Mouse (Mus musculus): Measurements from ENCODE around the gene Cd96. TPM values are rescaled to one million over a fixed set of nuclear protein-coding genes. Genes with fewer than 3 reads are reported as not detected.

Cd96 gene
- polyA plus RNA-seq, 1 experiment from 2014 or later: 0.06 TPM

- H3K36me3 ChIP-seq (ENCODE audit: control insufficient read depth, insufficient read depth, low read length): no peaks in the 10 kb centered on the region
- no peak for ATAC-seq
Observed at GRCm38 (mm10) chr16:46120607-46121006, 556 bp upstream of the Cd96 start.

GRCm38 (mm10) chr16:46117645-46118044 lies 2.4 kb downstream of the Cd96 start:
- no peaks in the 10 kb centered on the region; the same call in 1 of the 2 replicates for H3K4me1 ChIP-seq (ENCODE audit: control insufficient read depth, insufficient read depth, low read depth, low read length)
- no peak overlapping the region for H3K27ac ChIP-seq (ENCODE audit: low read depth, low read length)
- H3K27me3 ChIP-seq (replicated peaks; ENCODE audit: control insufficient read depth, insufficient read depth, low read length): no peaks in the 10 kb centered on the region
- H3K4me2 ChIP-seq (ENCODE audit: low read length): no peak overlapping the region
- no peak overlapping the region for H3K4me3 ChIP-seq (ENCODE audit: low read length)
- 89% methylated on average over 3 of the region's 3 CpGs for WGBS
- no peaks in the 10 kb centered on the region for H3K36me3 ChIP-seq (ENCODE audit: control insufficient read depth, insufficient read depth, low read length)
- H3K9ac ChIP-seq (ENCODE audit: low read depth, low read length): no peak overlapping the region
- ATAC-seq: no peak
- H3K9me3 ChIP-seq (ENCODE audit: control insufficient read depth, low read length): no peaks in the 10 kb centered on the region

More at GRCm38 (mm10) chr16:46120607-46121006, 556 bp upstream of the Cd96 start:
- H3K4me2 ChIP-seq (ENCODE audit: low read length): no peak overlapping the region
- no peaks in the 10 kb centered on the region; the same call in 1 of the 2 replicates for H3K4me1 ChIP-seq (ENCODE audit: control insufficient read depth, insufficient read depth, low read depth, low read length)
- WGBS: 64% methylated on average over 3 of the region's 3 CpGs
- H3K27ac ChIP-seq (ENCODE audit: low read depth, low read length): no peak overlapping the region
- H3K4me3 ChIP-seq (ENCODE audit: low read length): no peak overlapping the region
- no peaks in the 10 kb centered on the region for H3K9me3 ChIP-seq (ENCODE audit: control insufficient read depth, low read length)
- no peaks in the 10 kb centered on the region for H3K27me3 ChIP-seq (replicated peaks; ENCODE audit: control insufficient read depth, insufficient read depth, low read length)
- H3K9ac ChIP-seq (ENCODE audit: low read depth, low read length): no peak overlapping the region

GRCm38 (mm10) chr16:46114727-46115126 lies 5.3 kb downstream of the Cd96 start:
- no peaks in the 10 kb centered on the region for H3K27me3 ChIP-seq (replicated peaks; ENCODE audit: control insufficient read depth, insufficient read depth, low read length)
- H3K36me3 ChIP-seq (ENCODE audit: control insufficient read depth, insufficient read depth, low read length): no peaks in the 10 kb centered on the region
- WGBS: 80% methylated on average over 2 of the region's 2 CpGs
- H3K4me2 ChIP-seq (ENCODE audit: low read length): no peak overlapping the region
- no peak overlapping the region for H3K27ac ChIP-seq (ENCODE audit: low read depth, low read length)
- H3K4me1 ChIP-seq (ENCODE audit: control insufficient read depth, insufficient read depth, low read depth, low read length): no peaks in the 10 kb centered on the region
- H3K9ac ChIP-seq (ENCODE audit: low read depth, low read length): no peak overlapping the region
- H3K4me3 ChIP-seq (ENCODE audit: low read length): no peak overlapping the region
- no peak for ATAC-seq
- no peaks in the 10 kb centered on the region for H3K9me3 ChIP-seq (ENCODE audit: control insufficient read depth, low read length)

GRCm38 (mm10) chr16:46109536-46109935 lies 10.5 kb downstream of the Cd96 start:
- Histone ChIP-seq H3K27me3 (replicated peaks; ENCODE audit: control insufficient read depth, insufficient read depth, low read length) (no peaks in the 10 kb centered on the region), H3K9me3 (ENCODE audit: control insufficient read depth, low read length) (no peaks in the 10 kb centered on the region), H3K36me3 (ENCODE audit: control insufficient read depth, insufficient read depth, low read length) (no peaks in the 10 kb centered on the region), H3K9ac (ENCODE audit: low read depth, low read length) (no peak overlapping the region), H3K4me1 (ENCODE audit: control insufficient read depth, insufficient read depth, low read depth, low read length) (no peaks in the 10 kb centered on the region), H3K27ac (ENCODE audit: low read depth, low read length) (no peak overlapping the region), H3K4me2 (ENCODE audit: low read length) (no peak overlapping the region), H3K4me3 (ENCODE audit: low read length) (no peak overlapping the region)
- no peak for ATAC-seq
- WGBS: 53% methylated on average over 8 of the region's 8 CpGs

- H3K9ac ChIP-seq (ENCODE audit: low read depth, low read length): no peak overlapping the region
- no peaks in the 10 kb centered on the region for H3K36me3 ChIP-seq (ENCODE audit: control insufficient read depth, insufficient read depth, low read length)
- no peaks in the 10 kb centered on the region for H3K27me3 ChIP-seq (replicated peaks; ENCODE audit: control insufficient read depth, insufficient read depth, low read length)
- no peak overlapping the region for H3K4me3 ChIP-seq (ENCODE audit: low read length)
- 65% methylated on average over 4 of the region's 4 CpGs for WGBS
- H3K9me3 ChIP-seq (ENCODE audit: control insufficient read depth, low read length): no peaks in the 10 kb centered on the region
- H3K4me2 ChIP-seq (ENCODE audit: low read length): no peak overlapping the region
- no peaks in the 10 kb centered on the region for H3K4me1 ChIP-seq (ENCODE audit: control insufficient read depth, insufficient read depth, low read depth, low read length)
- no peak overlapping the region for H3K27ac ChIP-seq (ENCODE audit: low read depth, low read length)
- no peak for ATAC-seq
Observed at GRCm38 (mm10) chr16:46107431-46107830, 12.6 kb downstream of the Cd96 start.

- Histone ChIP-seq H3K27ac (ENCODE audit: low read depth, low read length) (no peak overlapping the region), H3K36me3 (ENCODE audit: control insufficient read depth, insufficient read depth, low read length) (no peaks in the 10 kb centered on the region), H3K27me3 (replicated peaks; ENCODE audit: control insufficient read depth, insufficient read depth, low read length) (no peaks in the 10 kb centered on the region), H3K4me3 (ENCODE audit: low read length) (no peak overlapping the region), H3K9me3 (ENCODE audit: control insufficient read depth, low read length) (no peaks in the 10 kb centered on the region), H3K4me1 (ENCODE audit: control insufficient read depth, insufficient read depth, low read depth, low read length) (no peaks in the 10 kb centered on the region), H3K9ac (ENCODE audit: low read depth, low read length) (no peak overlapping the region), H3K4me2 (ENCODE audit: low read length) (no peak overlapping the region)
- no peak for ATAC-seq
- 84% methylated on average over 9 of the region's 9 CpGs for WGBS
Observed at GRCm38 (mm10) chr16:46104491-46104890, 15.6 kb downstream of the Cd96 start.

GRCm38 (mm10) chr16:46101748-46102147 lies 18.3 kb downstream of the Cd96 start:
- Histone ChIP-seq H3K9me3 (ENCODE audit: control insufficient read depth, low read length) (no peaks in the 10 kb centered on the region), H3K4me1 (ENCODE audit: control insufficient read depth, insufficient read depth, low read depth, low read length) (no peaks in the 10 kb centered on the region), H3K4me3 (ENCODE audit: low read length) (no peak overlapping the region), H3K9ac (ENCODE audit: low read depth, low read length) (no peak overlapping the region), H3K4me2 (ENCODE audit: low read length) (no peak overlapping the region), H3K36me3 (ENCODE audit: control insufficient read depth, insufficient read depth, low read length) (no peaks in the 10 kb centered on the region), H3K27me3 (replicated peaks; ENCODE audit: control insufficient read depth, insufficient read depth, low read length) (no peaks in the 10 kb centered on the region), H3K27ac (ENCODE audit: low read depth, low read length) (no peak overlapping the region)
- WGBS: 37% methylated on average over 2 of the region's 2 CpGs
- ATAC-seq: no peak

GRCm38 (mm10) chr16:46100286-46100685 lies 19.8 kb downstream of the Cd96 start:
- Histone ChIP-seq H3K9ac (ENCODE audit: low read depth, low read length) (no peak overlapping the region), H3K36me3 (ENCODE audit: control insufficient read depth, insufficient read depth, low read length) (no peaks in the 10 kb centered on the region), H3K4me3 (ENCODE audit: low read length) (no peak overlapping the region), H3K4me1 (ENCODE audit: control insufficient read depth, insufficient read depth, low read depth, low read length) (no peaks in the 10 kb centered on the region), H3K27ac (ENCODE audit: low read depth, low read length) (no peak overlapping the region), H3K27me3 (replicated peaks; ENCODE audit: control insufficient read depth, insufficient read depth, low read length) (no peaks in the 10 kb centered on the region), H3K9me3 (ENCODE audit: control insufficient read depth, low read length) (no peaks in the 10 kb centered on the region), H3K4me2 (ENCODE audit: low read length) (no peak overlapping the region)
- ATAC-seq: no peak
- 65% methylated on average over 2 of the region's 2 CpGs for WGBS

- Histone ChIP-seq H3K27ac (ENCODE audit: low read depth, low read length) (no peak overlapping the region), H3K27me3 (replicated peaks; ENCODE audit: control insufficient read depth, insufficient read depth, low read length) (no peaks in the 10 kb centered on the region; the same call in 1 of the 2 replicates), H3K4me3 (ENCODE audit: low read length) (no peak overlapping the region), H3K9me3 (ENCODE audit: control insufficient read depth, low read length) (no peaks in the 10 kb centered on the region), H3K36me3 (ENCODE audit: control insufficient read depth, insufficient read depth, low read length) (no peaks in the 10 kb centered on the region), H3K4me2 (ENCODE audit: low read length) (no peak overlapping the region), H3K9ac (ENCODE audit: low read depth, low read length) (no peak overlapping the region), H3K4me1 (ENCODE audit: control insufficient read depth, insufficient read depth, low read depth, low read length) (no peaks in the 10 kb centered on the region)
- 52% methylated on average over 9 of the region's 9 CpGs for WGBS
- peak; percentile 9; the same call in 1 of the 2 replicates for ATAC-seq
Observed at GRCm38 (mm10) chr16:46097421-46097820, 22.6 kb downstream of the Cd96 start.

GRCm38 (mm10) chr16:46094478-46094877 lies 25.6 kb downstream of the Cd96 start:
- Histone ChIP-seq H3K27ac (ENCODE audit: low read depth, low read length) (no peak overlapping the region), H3K9me3 (ENCODE audit: control insufficient read depth, low read length) (no peaks in the 10 kb centered on the region), H3K4me1 (ENCODE audit: control insufficient read depth, insufficient read depth, low read depth, low read length) (no peaks in the 10 kb centered on the region), H3K36me3 (ENCODE audit: control insufficient read depth, insufficient read depth, low read length) (no peaks in the 10 kb centered on the region), H3K9ac (ENCODE audit: low read depth, low read length) (no peak overlapping the region), H3K4me3 (ENCODE audit: low read length) (no peak overlapping the region), H3K4me2 (ENCODE audit: low read length) (no peak overlapping the region), H3K27me3 (replicated peaks; ENCODE audit: control insufficient read depth, insufficient read depth, low read length) (no peaks in the 10 kb centered on the region; the same call in 1 of the 2 replicates)
- peak; percentile 52; the same call in 1 of the 2 replicates for ATAC-seq
- WGBS: 64% methylated on average over 2 of the region's 2 CpGs

Data from hindbrain, embryonic 16.5 days (tissue).